Mouse (Mus musculus) ZHBTc4 (cell line): ENCODE results near the gene Ankrd16.

Experiments
- DNase-seq: peaks from one replicate; pipeline ENCODE4 v3.0.0-alpha.2; 2011; ENCODE audit warnings: low read depth, low spot score

Ankrd16 gene

GRCm38 (mm10) chr2:11777091-11778068 is at the start of gene Ankrd16, which contains the start of gene Fbh1:
Gene Ankrd16, plus strand, starts transcription at chr2:11777876.
Gene Fbh1, minus strand, starts transcription at chr2:11777582.
- DNase-seq: peak; percentile 100

- peak; percentile 36 for DNase-seq
These were observed 48.6 kb upstream of the Ankrd16 start for GRCm38 (mm10) chr2:11729091-11729490.

GRCm38 (mm10) chr2:11732978-11733377 is 44.7 kb upstream of the Ankrd16 start:
- no peak for DNase-seq

DNA sequence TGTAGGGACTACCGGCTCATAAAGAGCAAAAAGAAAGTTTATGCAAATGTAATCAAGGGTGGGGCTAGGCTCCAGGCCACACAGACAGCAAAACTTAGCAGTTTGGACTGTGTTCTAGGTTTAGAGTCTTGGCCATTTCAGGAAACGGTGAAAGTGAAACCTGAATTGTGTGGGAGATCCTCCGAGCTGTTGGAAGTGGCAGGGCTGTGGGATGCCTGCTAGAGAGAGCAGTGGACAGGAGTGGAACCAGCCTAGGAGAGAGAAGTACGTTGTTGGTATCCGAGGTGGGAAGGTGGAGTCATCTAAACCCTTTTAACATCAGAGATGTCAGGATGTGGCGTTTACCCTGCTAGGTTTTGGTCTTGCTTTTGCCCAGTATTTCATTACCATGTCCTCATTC is 41.8 kb upstream of the Ankrd16 start:
- no peak for DNase-seq

DNA sequence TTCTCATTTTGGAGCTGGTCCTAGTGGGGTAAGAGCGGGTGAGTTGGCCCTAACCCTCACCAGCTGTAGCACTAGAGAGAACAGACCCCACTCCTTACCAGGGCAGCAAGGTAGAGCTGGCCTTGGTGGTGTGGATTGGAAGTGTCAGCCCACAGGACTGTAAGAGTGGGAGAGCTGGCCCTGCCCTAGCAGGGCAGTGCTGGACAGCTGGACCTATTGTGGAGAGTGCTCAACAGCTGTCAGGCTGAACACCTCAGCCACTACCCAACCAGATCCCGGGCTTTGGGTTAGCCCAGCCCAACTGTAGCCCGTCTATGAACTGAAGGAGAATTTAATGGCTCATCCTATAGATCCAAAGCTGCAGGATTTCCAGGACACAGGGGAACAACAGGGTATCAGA is 38.9 kb upstream of the Ankrd16 start:
- no peak for DNase-seq

- DNase-seq: no peak
These were observed 38.1 kb upstream of the Ankrd16 start for GRCm38 (mm10) chr2:11739516-11740051.

DNA sequence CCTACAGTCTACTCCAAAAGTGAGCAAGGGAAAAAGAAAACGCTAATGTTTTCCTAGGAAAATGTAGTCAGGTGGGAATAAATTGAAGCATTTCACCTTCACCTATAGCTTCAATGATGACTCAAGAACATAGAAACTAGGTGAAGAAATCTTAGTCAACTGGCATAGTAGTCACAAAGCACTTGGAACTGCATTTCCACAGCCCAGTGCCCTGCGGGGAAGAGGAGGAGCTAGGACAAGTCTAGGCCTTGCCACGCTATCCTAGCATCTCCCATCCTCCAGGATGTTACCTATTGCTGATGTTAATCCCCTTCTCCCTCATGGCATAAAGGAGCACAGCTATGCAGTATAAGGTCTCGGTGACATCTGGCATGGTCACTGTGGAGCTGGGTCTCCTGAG is 15.1 kb upstream of the Ankrd16 start:
- no peak for DNase-seq

DNA sequence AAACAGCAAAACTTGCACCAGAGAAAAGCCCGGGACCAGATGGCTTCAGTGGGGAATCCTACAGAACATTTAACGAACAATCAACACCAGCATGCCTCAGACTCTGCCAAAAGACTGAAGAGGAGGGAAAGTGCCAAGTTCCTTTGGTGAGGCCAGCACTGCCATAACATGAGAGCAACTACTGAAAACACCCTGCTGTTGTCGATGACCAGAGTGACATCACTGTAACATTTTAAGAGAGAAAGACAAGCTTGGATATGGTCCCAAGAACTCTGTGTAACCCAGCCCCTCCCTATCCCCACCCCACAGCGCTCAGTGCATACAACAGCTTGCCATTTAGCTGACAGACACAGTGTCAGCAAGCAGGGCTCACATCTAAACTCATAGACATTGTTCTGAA is 12.0 kb upstream of the Ankrd16 start:
- DNase-seq: no peak

DNA sequence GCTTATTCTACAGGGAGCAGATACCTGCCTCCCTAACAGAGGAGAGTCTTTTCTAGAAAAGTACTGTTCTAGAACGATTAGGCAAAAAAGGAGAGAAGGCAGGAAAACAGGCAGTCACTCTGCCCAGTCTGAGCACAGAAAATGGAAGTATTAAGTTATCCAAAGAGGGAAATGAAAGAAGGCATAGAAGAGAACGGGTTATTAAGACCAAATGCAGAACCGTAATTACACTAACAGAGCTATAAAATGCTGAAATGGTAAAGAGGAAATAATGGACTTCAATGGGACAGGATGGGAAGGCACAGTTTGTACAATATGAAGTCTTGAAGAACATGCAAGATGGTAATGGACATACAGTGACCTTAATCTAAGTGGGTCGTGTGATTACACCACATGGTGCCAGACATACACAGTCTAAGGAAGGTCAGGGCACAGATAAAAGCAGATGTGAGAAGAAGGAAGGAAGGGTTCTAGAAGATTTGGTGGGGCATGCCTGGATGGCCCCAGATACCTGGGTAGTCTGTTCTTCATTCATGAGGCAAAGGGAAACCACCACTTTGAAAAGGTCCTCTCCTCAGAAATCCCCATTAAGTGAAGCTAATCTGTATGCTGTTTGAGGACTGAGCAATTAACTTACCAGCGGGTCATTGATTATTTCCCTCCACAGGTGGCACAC is 11.1 kb upstream of the Ankrd16 start:
- no peak for DNase-seq

GRCm38 (mm10) chr2:11767161-11767545 is 10.5 kb upstream of the Ankrd16 start:
- no peak for DNase-seq

GRCm38 (mm10) chr2:11771701-11772100 is 6.0 kb upstream of the Ankrd16 start:
- DNase-seq: no peak

DNA sequence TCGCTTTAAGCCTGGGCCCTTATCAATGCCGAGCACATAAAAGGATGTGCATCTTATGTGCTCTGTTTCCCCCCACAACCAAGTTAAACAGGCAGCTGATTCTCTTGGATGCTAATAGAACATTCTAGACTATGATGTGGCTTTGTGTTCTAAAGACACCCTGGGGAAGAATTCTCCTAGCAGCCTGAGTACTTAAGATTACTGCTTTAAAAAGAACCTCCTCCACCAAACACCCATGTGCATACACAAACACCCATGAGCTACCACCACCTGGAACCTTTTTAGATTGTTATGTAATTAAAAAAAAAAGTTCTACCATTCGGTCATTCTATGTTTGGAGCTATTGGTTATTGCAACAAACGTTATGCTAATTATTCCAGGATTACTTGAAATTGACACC is 5.3 kb upstream of the Ankrd16 start:
- no peak for DNase-seq

GRCm38 (mm10) chr2:11774426-11774825 is 3.2 kb upstream of the Ankrd16 start:
- DNase-seq: no peak

GRCm38 (mm10) chr2:11775121-11775520 is 2.6 kb upstream of the Ankrd16 start:
- DNase-seq: no peak

DNA sequence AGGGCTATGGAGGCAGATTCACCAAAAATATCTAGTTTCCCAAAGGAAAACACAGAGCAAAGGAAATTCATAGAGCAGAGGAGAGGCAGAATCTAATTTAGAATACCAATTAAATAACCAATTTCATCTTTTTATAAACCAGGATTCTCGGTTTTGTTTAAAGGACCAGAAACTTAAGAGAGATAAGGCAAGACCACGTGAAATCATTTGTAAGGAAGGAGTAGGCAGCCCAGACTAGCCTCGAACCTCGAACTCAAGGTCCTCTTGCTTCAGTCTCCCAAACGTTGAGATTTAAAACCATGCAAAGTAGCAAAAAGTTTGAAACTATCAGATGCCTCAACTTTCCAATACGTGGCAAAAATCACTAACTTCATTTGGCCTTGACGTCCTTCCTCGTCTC is 1.3 kb upstream of the Ankrd16 start:
- DNase-seq: no peak

- peak; percentile 95 for DNase-seq
These were observed 579 bp downstream of the Ankrd16 start for GRCm38 (mm10) chr2:11778087-11778823.

- no peak for DNase-seq
These were observed 6.5 kb downstream of the Ankrd16 start for GRCm38 (mm10) chr2:11784159-11784558.

- no peak for DNase-seq
These were observed 17.0 kb downstream of the Ankrd16 start for GRCm38 (mm10) chr2:11794668-11795067.

DNA sequence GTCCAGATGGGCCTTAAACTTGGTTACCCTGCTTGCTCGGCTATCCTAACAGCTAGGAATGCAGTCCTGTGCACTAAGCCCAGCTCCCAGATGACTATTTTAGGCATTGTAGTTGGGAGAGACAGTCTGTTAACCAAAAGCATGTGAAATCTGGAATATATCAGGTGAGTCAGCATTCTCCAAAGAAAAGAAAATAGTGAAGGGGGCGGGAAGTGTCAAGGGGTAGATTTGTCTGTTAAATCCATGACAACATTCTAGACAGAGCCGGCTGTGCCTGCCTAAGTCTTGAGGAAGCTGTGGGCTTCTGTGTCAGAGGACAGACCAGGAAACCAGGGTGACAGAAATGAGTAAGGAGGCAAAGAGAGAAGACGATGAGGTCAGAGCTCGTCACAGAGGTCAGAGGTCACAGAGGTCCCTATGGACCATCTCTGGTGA is 20.3 kb downstream of the Ankrd16 start:
- no peak for DNase-seq

DNA sequence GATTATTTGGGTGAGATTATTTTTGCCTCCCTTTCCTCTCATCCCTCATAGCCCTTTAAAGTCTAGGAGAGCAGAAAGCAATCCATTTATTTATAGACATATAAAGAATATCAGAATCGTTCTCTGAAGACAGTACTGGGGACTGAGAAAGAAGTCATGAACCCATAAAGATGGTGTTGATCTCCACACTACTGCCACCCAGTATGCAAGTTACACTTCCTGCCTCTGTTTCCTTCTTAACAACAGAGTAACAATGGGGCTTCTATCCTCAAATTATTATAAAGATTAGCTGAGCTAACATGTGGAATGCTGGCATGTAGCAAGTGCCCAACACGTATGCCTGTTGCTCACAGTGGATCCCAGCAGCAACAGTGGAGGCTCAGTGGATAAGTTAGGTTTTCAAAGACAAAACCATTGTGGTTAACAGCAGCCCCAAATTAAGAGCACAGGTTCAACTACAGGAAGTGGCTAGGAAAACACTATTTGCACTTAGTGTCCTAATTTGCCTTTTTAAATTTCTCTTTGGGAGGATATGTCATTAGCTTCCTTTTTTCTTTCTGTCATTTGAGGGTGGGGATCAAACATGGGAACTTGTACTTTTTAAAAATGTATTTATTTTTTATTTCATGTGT is 23.7 kb downstream of the Ankrd16 start:
- DNase-seq: no peak
